Mouse (Mus musculus) kidney, postnatal 25 days (tissue): ENCODE measurements around the gene Dnajc21.
"Not testable (repeated sequence)": the region's sequence is repeated elsewhere in the genome, so short reads cannot be mapped to it uniquely, and the experiment has no call there.

Source experiments
- DNase-seq, 2 experiments: peaks; one replicate each; pipeline ENCODE4 v3.0.0; 2021; ENCODE audit warnings: mixed read lengths in 2 of 2

Gene Dnajc21

GRCm38 (mm10) chr15:10470151-10470831 lies at the start of gene Dnajc21:
Gene Dnajc21, minus strand, starts transcription at chr15:10470516.
- peak; percentile 90 to 96 for DNase-seq

- no peak for DNase-seq
These were observed 44.9 kb upstream of the Dnajc21 start for GRCm38 (mm10) chr15:10515166-10515565.

GRCm38 (mm10) chr15:10506099-10506498 lies 35.8 kb upstream of the Dnajc21 start:
- peak; percentile 30 to 73 for DNase-seq

GRCm38 (mm10) chr15:10500838-10501719 lies 30.8 kb upstream of the Dnajc21 start:
- peak; percentile 53 to 62 for DNase-seq

- no peak for DNase-seq
These were observed 29.7 kb upstream of the Dnajc21 start for GRCm38 (mm10) chr15:10500035-10500434.

GRCm38 (mm10) chr15:10499593-10499992 lies 29.3 kb upstream of the Dnajc21 start:
- no peak for DNase-seq

- DNase-seq, result not testable (repeated sequence)
These were observed 26.4 kb upstream of the Dnajc21 start for GRCm38 (mm10) chr15:10496696-10497095.

- no peak for DNase-seq
These were observed 25.6 kb upstream of the Dnajc21 start for GRCm38 (mm10) chr15:10495944-10496343.

- no peak for DNase-seq
These were observed 19.8 kb upstream of the Dnajc21 start for GRCm38 (mm10) chr15:10490101-10490500.

- DNase-seq, result no peak
These were observed 16.9 kb upstream of the Dnajc21 start for GRCm38 (mm10) chr15:10487246-10487645.

GRCm38 (mm10) chr15:10486365-10486839 lies 16.1 kb upstream of the Dnajc21 start:
- DNase-seq, result no peak

GRCm38 (mm10) chr15:10485484-10486364 lies 15.4 kb upstream of the Dnajc21 start, which contains the start of the genes Brix1 and Rad1:
Gene Brix1, minus strand, starts transcription at chr15:10485947.
Gene Rad1, plus strand, starts transcription at chr15:10486018.
- DNase-seq, result peak; percentile 96 to 97

- DNase-seq, result no peak
These were observed 625 bp upstream of the Dnajc21 start for GRCm38 (mm10) chr15:10470941-10471340.

- DNase-seq, result peak in 1 of 2 experiments; percentile 30
These were observed 620 bp downstream of the Dnajc21 start for GRCm38 (mm10) chr15:10469641-10470150.

- DNase-seq, result no peak
These were observed 1.6 kb downstream of the Dnajc21 start for GRCm38 (mm10) chr15:10468761-10469160.

GRCm38 (mm10) chr15:10464678-10465077 lies 5.6 kb downstream of the Dnajc21 start:
- DNase-seq, result no peak

GRCm38 (mm10) chr15:10463555-10463954 lies 6.8 kb downstream of the Dnajc21 start:
- DNase-seq, result no peak

GRCm38 (mm10) chr15:10460986-10461385 lies 9.3 kb downstream of the Dnajc21 start:
- peak in 1 of 2 experiments; percentile 21 for DNase-seq

- DNase-seq, result no peak
These were observed 23.2 kb downstream of the Dnajc21 start for GRCm38 (mm10) chr15:10447102-10447501.

GRCm38 (mm10) chr15:10442275-10442674 lies 28.0 kb downstream of the Dnajc21 start:
- DNase-seq, result no peak

GRCm38 (mm10) chr15:10441493-10441892 lies 28.8 kb downstream of the Dnajc21 start:
- DNase-seq, result no peak

GRCm38 (mm10) chr15:10439963-10440362 lies 30.4 kb downstream of the Dnajc21 start:
- peak in 1 of 2 experiments; percentile 45 for DNase-seq
